Mouse (Mus musculus) adrenal gland, postnatal 25 days (tissue): ENCODE data around the gene Pias4. TPM values are rescaled to one million over a fixed set of nuclear protein-coding genes. Genes with fewer than 3 reads are reported as not detected.
A peak's percentile ranks its signal among the peaks of the same experiment; 100 is the strongest.
"Not testable (repeated sequence)": the region's sequence is repeated elsewhere in the genome, so short reads cannot be mapped to it uniquely, and the experiment has no call there.

Source experiments
- DNase-seq: peaks from one replicate; pipeline ENCODE4 v3.0.0; 2021; ENCODE audit warnings: mixed read lengths
- long read RNA-seq: library from polyadenylated mRNA; stranded (forward); transcript quantifications from one replicate; pipeline ENCODE4 v2.0.0, GENCODE M21; 2021
- total RNA-seq: library from RNA; stranded (reverse); gene quantifications from 2 replicates; pipeline ENCODE4 v1.2.3, GENCODE M21; 2021

Pias4 gene
- 33.1 and 36.9 TPM in 2 replicates for total RNA-seq
- long read RNA-seq, transcript Pias4-201 (11 exons, 2,571 nt) = major isoform, 34 of 45 reads
- long read RNA-seq, partial matches to known transcripts = 4 of 45 reads
- long read RNA-seq, other reads (novel, unspliced or antisense) = 7 of 45 reads

DNA sequence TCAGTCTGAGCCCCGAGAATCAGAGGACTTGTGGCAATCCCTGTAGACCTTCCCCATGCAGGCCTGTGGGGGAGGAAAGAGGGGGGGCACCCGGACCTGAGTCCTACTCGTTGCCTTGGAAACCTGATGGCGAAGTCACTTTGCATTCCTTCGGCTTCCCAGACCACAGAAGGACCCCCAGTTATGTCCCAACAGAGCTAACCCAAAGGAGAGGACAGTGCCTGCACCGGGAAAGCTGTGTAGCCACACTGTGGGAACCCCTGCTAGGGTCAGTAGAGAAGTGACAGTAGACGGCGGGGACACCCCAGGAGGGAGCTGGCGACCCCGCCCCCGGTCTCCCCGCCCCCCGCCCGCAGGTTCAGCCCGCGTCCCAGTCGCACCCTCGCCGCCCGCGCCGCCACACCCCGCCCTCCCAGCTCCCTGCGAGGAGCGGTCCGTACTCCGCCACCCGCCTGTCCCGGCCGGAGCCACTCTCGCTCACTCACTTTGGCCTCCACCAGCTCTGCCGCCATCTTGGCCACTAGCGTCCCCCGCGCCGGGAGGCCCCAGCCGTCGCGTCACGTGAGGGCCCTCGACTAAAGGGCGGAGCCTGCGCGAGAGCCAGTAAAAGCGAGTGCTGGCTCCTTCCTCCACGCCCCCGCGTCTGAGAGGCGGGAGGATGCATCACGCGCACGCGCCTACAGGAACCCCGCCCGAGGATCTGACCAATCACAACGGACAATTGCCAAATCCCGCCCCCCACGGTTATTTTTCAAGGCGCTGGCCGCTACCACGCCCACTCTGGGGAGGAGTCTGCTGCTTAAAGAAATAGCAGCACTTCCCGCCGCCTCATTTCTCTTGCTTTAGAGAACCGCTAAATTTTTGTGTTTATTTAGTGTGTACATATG is at the start of gene Pias4:
TSS of gene Pias4 (minus strand) at position 724 of the 887 bp plus-strand sequence.
- peak; percentile 99 for DNase-seq

DNA sequence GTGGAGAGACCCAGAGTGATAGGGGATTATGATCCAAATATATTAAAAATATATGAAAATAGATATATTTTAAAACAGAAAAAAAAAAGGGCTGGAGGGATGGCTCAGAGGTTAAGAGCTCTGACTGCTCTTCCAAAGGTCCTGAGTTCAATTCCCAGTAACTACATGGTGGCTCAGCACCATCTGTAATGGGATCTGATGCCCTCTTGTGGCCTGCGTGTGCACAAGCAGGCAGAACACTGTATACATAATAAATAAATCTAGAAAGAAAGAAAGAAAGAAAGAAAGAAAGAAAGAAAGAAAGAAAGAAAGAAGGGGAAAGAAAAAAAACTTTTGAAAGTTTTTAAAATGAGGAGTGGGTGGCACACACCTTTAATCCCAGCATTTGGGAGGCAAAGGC is 49.5 kb upstream of the Pias4 start:
- DNase-seq = not testable (repeated sequence)

DNA sequence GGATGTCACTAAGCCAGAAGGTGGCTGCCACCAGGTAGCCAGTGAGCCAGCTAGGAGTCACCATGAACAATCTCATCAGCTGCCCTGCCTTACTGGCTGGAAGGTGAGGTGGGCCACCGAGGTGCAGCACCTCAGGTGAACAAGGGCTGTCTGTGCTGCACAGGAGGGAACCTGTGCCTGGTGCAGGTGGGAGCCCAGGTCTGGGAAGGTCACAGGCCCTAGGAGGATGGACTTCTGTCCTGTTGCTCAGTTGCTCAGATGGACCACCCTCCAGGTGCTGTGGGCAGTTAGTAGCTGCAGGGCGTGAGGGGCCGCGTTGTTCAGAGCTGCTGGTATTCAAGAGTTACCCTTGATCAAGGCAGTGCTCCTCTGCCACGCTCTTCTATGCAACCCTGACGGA is 49.1 kb upstream of the Pias4 start:
- no peak for DNase-seq

DNA sequence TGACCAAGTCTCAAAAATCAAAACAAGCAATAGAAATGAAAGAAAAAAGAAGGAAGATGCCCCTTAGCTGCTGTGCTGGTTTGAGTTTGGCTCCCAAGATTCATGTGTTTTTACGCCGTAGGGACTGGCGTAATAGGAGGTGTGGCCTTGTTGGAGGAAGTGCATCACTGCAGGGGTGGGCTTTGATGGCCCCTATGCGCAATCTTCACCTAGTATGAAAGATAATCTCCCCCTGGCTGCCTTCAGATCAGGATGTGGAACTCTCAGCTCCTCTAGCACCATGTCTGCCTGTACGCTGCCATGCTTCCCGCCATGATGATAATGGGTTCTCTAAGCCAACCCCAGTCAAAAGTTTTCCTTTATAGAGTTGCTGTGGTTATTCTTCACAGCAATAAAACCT is 48.5 kb upstream of the Pias4 start:
- no peak for DNase-seq

DNA sequence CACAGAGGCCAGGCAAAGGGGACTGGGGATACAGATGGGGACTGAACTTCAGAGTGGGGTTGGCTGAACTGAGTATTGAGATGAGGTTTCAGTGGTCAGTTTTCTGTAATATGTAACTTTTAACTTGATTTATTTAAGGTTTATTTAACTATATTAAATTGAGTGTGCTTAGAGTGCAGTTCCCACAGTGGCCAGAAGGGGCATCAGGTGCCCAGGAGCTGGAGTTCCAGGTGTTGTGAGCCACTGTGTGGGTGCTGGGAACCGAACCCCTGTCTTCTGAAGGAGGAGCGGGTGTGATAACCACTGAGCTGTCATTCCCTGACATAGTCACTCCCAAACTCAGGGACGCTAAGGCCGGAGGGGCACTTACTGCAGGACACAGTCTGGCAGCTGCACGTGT is 42.4 kb upstream of the Pias4 start:
- DNase-seq = no peak

DNA sequence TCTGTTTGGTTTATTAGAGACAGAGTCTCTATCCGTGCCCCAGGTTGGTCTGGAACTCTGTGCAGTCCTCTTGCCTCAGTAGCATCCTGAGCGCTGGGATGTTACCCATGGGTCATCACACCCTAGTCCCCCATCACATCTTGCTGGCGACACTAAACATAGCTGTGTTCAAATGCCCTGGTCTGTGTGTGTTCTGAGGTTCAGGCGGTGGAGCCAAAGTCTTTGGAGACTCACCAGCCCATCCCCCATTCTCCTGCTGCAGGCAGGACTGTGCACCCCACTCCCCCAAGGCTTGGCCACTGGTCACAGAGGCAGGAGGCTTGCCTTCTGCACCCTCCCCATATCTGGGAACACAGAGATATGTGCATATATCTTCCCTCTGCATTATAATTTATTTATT is 36.4 kb upstream of the Pias4 start:
- no peak for DNase-seq

DNA sequence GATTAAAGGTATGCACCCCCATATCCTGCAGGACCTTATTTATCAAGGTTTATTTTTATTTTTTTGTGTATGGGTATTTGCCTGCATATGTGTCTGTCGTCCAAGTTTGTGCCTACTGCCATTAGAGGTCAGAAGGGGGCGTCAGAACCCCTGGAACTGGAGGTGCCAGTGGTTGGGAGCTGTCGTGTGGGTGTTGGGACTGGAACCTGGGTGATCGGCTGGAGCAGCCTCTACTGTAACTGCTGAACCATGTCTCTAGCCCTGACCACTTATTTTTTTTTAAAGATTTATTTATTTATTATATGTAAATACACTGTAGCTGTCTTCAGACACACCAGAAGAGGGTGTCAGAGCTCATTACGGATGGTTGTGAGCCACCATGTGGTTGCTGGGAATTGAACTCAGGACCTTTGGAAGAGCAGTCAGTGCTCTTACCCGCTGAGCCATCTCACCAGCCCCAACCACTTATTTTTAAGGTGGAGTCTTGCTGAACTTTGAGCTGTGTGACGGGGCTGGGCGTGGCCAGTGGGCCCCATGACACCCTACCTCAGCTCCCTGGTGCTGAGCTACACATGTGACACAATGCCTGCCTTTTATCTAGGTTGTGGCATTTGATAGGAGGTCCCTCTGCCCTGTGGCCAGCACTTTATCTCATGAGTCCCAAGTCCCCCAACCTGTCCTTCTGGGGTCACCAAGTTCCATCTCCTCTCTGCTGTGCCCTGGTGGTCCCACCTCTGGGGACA is 35.4 kb upstream of the Pias4 start:
- no peak for DNase-seq

DNA sequence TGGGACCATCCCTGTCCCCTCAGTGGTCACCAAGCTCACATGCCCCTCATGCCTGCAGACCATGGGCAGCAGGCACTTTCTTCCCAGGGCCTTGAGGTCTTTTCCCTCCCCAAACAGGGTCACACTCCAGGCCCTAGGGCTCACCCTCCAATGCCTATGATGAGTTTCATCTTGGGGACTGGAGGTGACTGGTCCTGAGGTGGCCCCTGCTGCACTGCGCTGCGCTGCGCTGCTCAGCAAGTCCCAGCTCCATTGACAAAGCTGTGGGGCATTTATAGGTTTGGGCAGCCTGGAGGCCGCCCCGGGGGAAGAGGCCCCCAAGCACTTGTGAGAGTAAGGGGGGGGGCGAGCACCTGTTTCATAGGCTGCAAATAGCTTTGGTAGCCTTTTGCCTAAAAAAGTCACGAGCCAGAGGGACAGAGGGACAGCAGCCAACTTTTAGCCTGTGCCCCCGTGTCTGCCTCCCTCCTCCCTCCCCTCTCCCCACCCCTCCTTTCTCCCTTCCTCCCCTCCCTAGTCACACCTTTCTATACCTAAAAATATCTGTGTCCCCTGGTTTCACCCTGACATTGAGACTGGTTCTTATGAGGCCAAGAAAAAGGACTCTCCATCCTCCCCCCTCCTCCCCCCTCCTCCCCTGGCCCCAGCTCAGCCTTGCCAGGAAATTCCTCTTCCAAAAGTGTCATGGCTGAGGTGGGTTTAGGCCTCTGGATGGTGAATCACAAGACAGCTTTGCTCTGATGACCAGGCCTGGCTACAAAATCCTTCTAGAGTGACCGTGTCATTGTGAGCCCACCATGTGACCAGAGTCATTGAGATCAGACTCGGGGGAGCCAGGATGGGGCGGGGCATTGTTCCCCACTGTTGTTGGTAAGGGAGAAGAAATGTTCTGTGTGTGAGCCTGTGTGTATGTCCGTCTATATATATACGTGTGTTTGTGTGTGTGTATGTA is 34.4 kb upstream of the Pias4 start, which contains the start of gene Nmrk2:
TSS of gene Nmrk2 (minus strand) at position 245 of the 952 bp plus-strand sequence.
- no peak for DNase-seq

DNA sequence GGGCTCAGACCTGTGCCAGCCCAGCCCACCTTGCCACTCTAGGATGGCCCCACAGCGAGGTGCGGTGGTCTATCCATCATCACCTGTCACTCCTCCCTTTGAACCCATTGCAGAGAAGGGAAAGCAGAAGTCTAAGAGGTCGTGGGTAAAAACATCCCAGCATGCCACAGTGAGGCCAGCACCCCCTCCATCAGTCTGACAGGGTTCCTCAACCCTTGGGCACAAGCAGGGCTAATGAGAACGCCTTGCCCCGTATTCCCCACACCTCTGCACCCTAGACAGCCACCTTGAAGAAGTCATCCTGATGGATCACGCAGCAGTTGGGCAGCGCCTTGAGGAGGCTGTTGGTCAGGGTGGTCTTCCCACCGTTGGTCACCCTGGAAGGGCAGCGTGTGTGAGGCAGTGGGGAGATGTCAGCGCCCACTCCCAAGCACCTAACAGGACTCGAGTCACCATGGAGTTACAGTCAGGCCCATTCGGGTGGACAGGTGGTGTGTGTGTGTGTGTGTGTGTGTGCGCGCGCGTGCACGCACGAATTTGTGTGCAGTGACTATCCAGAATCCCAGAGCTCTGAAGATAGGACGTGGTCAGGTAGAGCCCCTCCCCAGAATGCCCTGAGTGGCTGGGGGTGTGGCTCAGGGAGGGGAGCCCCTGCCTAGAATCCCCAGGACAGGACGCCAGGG is 33.0 kb upstream of the Pias4 start:
- DNase-seq = no peak

DNA sequence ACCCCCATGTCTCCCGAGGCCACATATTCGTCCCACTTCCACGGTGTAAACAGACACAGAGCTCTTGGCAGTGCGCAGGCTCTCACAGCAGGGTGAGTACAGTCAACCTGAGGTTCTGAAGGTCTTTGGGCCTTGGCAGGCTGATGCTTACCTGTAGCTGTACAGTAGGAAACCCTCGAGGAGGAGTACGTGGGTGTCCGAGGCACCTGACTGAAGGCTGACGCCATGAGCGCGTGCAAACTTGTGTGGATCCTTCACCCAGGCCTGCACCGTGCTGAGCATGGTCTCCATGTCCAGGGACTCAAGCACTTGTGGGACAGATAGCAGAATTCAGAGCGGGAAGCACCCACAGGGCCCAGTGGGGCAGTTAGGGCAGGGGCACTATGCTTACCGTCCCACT is 32.4 kb upstream of the Pias4 start:
- DNase-seq = no peak

DNA sequence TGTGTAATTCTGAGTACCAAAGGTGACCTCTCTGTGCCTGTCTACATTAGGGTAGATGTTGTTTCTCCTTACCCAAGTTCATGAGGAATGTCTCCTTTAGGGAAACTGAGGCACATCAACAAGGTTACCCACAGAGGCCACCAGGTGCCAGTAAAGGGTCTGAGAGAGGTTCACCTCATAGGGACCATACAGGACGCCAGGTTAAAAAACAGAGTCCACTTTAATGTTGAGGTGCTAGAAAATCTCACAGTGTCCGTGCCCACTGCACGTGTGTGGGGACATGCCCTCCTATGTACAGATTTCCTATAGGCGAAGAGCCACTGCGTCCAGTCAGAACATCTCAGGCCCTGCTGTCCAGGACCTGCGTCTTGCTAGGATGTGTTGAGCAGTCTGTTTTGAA is 31.3 kb upstream of the Pias4 start:
- DNase-seq = no peak

DNA sequence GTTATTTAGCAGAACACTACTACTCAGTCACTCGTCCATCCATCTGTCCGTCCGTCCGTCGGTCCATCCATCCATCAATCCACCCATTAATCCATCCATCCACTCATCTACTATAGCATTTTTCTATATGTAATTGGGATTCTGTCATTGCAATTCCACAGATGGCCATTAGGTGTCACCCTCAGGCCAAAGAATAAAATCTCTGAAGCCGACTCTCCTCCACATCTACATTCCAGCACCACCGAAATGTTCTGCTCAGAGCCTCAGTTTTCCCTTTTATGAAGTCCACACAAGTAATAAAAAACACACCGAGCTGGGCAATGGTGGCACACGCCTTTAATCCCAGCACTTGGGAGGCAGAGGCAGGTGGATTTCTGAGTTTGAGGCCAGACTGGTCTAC is 30.5 kb upstream of the Pias4 start:
- no peak for DNase-seq

DNA sequence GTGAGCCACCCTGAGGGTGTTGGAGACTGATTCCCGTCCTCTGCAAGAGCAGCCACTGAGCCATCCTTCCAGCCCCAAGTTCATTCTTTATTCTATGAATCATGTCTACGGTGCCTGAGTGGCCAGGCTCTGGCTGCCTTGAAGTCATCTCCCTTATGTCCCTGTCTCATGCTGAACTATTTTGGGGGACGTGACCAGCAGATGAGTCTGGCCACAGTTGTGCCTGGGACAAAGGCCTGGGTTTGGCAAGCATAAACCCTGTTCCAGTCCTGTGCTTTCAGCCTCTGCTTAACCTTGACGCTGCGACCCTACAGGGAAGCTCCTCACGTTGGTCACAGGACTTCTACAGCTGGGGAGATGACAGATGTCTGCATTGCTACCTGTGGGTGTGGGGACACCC is 29.6 kb upstream of the Pias4 start:
- no peak for DNase-seq

DNA sequence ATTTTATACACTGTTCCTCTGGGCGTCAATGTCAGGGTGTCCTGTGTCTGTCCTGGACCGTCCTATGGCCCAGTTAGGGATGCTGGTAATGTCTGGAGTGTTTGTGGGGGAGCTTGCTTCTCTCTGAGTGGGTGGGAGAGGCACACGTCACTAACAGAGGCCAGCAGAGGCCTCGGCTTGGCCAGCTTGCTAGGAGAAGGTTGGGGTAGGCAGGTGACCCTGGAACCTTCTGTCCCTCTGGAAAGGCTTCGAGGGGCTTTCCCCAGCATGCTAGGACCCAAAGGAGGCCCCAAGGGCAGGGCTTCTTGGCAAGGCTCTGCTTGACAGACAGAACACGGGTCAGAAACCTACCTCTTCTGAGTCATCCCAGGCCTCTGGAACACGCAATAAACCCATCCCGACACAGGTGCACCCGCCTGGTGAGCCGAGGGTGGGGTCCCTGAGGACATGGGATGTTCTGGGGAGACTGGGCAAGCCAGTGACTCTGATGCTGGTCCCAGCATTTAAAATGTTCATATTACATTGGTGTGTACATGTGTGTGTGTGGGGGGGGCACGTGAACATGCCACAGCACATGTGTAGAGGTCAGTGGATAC is 28.8 kb upstream of the Pias4 start:
- no peak for DNase-seq

DNA sequence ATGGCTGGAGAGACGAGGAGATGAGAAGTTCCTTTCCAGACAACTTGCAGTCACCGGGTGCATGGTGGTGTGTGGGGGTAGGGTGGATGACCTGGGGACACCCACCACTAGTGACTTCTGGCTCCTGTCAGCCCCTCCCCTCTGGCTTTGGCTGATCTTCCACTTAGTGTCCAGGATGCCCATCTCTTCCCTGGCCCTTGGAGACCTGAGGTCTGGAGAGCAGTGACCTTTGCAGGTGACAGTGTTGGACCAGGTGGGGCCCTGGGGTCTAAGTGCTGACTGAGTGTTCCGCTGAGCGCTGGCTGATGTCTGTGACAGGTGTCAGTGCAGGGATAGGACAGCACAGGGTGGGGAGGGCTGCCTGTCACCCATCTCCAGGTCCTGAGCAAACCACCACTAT is 27.6 kb upstream of the Pias4 start:
- no peak for DNase-seq

DNA sequence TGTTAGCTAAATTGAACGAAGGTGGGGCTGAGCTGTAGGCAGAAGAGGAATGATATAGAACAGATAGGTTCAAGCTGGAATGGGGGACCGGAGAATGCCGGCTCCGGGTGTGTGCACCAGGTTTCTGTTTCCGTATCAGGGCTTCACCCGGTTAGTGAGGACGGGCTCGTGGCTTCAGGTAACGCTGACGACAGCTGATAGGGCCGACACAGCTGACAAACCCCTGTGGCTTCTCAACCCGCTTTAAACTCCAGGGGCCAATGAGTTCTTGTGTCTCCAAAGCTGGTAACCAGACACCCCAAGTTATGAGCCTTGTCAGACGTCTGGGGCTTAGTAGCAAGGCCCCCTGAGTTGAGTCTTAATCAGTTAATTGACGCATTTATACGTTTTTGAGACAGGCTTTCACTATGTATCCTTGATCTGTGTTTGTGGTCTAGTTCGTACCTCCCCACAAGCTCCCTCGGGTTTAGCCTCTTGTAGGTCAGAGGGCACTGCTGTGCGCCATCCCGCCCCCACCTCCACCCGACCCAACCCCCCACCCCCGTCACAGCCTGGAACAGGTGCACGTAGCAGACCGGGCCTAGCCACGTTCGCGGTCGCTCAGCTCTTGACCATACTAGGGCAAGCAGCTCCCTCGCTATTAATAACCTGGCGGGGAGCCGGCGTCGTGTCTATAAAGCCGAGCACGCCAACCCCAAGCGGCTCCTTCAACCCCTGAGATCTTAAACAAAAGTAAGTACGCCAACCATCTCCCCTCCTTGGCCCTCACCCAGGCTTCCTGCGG is 26.5 kb upstream of the Pias4 start:
- no peak for DNase-seq

DNA sequence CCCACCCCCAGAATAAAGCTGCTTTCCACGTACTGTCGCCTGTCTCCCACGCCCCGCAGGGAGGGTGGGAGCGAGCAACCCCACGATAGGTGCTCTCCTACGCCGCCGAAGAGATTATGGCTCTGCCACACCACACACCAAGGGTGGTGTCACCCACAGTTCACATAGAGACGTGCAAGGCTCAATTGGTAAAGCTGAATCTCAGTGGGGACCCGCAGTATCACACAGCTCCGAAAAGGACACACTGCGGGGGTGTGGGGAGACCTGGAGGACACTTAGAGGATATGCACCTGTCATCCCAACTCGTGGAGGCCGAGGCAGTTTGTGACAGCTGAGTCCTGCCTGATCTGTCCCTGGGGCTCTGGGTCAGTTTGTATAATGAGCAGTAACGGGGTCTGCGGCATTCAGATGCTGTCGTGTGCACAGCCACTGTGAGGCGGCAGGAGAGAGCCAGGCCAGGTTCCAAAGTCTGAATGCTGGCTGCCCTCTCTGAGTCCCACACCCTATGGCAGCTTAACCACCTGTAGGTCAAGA is 25.3 kb upstream of the Pias4 start:
- no peak for DNase-seq

DNA sequence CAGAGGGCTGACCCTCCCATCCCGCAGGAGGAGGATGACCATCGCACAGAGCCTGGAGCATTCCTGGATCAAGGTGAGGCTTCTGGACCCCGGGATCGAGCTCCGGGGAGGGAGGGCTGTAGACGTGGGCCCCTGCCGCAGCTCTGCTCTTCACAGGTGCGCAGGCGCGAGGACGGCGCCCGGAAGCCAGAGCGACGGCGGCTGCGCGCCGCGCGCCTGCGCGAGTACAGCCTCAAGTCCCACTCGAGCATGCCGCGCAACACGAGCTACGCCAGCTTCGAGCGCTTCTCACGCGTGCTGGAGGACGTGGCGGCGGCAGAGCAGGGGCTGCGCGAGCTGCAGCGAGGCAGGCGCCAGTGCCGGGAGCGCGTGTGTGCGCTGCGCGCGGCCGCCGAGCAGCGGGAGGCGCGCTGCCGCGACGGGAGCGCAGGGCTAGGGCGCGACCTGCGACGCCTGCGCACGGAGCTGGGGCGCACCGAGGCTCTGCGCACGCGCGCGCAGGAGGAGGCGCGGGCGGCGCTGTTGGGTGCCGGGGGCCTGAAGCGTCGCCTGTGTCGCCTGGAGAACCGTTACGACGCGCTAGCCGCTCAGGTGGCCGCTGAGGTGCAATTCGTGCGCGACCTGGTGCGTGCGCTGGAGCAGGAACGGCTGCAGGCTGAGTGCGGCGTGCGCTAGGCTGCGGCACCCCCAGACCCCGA is 24.7 kb upstream of the Pias4 start:
- DNase-seq = peak; percentile 83

DNA sequence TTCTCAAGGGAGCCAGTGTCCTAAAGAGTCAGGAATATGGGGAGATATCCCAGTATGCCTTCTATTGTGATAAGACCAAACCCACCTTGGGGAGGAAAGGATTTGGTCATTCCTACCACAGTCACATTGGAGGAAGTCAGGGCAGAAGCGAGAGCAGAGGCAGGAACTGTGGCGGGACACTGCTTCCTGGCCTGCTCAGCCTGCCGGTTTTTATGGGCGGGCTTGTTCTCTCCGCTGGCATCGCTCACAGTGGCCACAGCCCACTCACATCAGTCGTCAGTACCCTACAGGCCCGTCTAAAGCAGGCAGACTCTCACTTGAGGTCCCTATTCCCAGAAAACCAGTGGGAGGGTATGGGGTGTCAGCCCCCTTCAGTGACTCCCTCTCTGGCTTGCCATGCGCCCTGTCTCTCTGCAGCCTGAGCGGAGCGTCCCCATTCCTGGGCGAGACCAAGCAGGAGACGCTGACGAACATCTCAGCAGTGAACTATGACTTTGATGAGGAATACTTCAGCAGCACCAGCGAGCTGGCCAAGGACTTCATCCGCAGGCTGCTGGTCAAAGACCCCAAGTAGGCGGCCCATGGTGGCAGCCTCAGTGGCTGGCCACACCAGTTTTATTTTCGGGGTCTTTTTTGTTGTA is 23.7 kb upstream of the Pias4 start:
- DNase-seq = no peak
